Mouse (Mus musculus) kidney, postnatal 0 days (tissue): ENCODE measurements at regions not wholly inside any gene's neighbourhood (a gene's known extent, or its start where the extent isn't known, plus 50 kb on each side); places are given as distances from the start of the nearest gene placed in this dataset.

Experiments used
- ATAC-seq: fragments of 200-750 bp; cut with Nextera tagmentation; replicated peaks from 2 replicates; pipeline ENCODE4 v1.8.0; 2017; ENCODE audit warnings: low read depth, moderate number of reproducible peaks, moderate TSS enrichment, moderate library complexity; ENCODE audit not compliant: low FRiP score
- DNase-seq: peaks from one replicate; pipeline ENCODE4 v3.0.0-alpha.2; 2016; ENCODE audit warnings: low spot score
- H3K27ac ChIP-seq: fragments of 300-500 bp; sonication (generic); 2 replicates; pipeline ENCODE4 v1.5.1; 2014; ENCODE audit warnings: mild to moderate bottlenecking
- H3K27me3 ChIP-seq: fragments of 300-500 bp; sonication (generic); 2 replicates; pipeline ENCODE4 v1.6.1; 2014; ENCODE audit warnings: low read length, mixed read lengths; ENCODE audit not compliant: insufficient read depth
- H3K36me3 ChIP-seq: fragments of 300-500 bp; sonication (generic); 2 replicates; pipeline ENCODE4 v1.6.1; 2014; ENCODE audit warnings: low read length, mixed read lengths; ENCODE audit not compliant: insufficient read depth
- H3K4me1 ChIP-seq: fragments of 300-500 bp; sonication (generic); replicated peaks from 2 replicates; pipeline ENCODE4 v1.6.1; 2014; ENCODE audit warnings: antibody characterized with exemption, low read length, mixed read lengths; ENCODE audit not compliant: insufficient read depth
- H3K4me2 ChIP-seq: fragments of 300-500 bp; sonication (generic); 2 replicates; pipeline ENCODE4 v1.6.1; 2014; ENCODE audit warnings: mild to moderate bottlenecking, low read length, moderate library complexity, mixed read lengths
- H3K4me3 ChIP-seq: fragments of 300-500 bp; sonication (generic); replicated peaks from 2 replicates; pipeline ENCODE4 v1.5.1; 2014; ENCODE audit warnings: low read depth, low read length
- H3K9ac ChIP-seq: fragments of 300-500 bp; sonication (generic); 2 replicates; pipeline ENCODE4 v1.6.1; 2014; ENCODE audit warnings: low read depth, low read length
- H3K9me3 ChIP-seq: fragments of 300-500 bp; sonication (generic); replicated peaks from 2 replicates; pipeline ENCODE4 v1.6.1; 2016; ENCODE audit warnings: low read length, inconsistent platforms, mixed read lengths
- CTCF ChIP-seq: IDR thresholded peaks from 2 replicates; pipeline ENCODE4 v1.5.1; 2016; ENCODE audit warnings: antibody characterized with exemption, low read depth, mild to moderate bottlenecking, moderate library complexity
- WGBS: fragments of 180-500 bp; shearing (Covaris S2); extraction: QIAGEN DNeasy Blood & Tissue Kit; methylation state at CpG from one replicate; pipeline ENCODE4 v1.1.7; 2014; 5-methylcytosine and 5-hydroxymethylcytosine counted together

GRCm38 (mm10) chr5:39931890-39932289 lies 176.6 kb upstream of the Hs3st1 start:
- DNase-seq, result no peak
- no peak for TF ChIP-seq CTCF
- no peak for ATAC-seq
- Histone ChIP-seq H3K4me1 (no peaks in the 10 kb centered on the region), H3K9ac (no peak overlapping the region), H3K4me3 (no peak overlapping the region), H3K27me3 (no peaks in the 10 kb centered on the region), H3K9me3 (no peaks in the 10 kb centered on the region), H3K27ac (no peak overlapping the region), H3K36me3 (no peaks in the 10 kb centered on the region), H3K4me2 (no peak overlapping the region)
- WGBS, result 83% methylated on average over 2 of the region's 2 CpGs

GRCm38 (mm10) chr5:39909369-39909768 lies 154.1 kb upstream of the Hs3st1 start:
- Histone ChIP-seq H3K27me3 (no peaks in the 10 kb centered on the region), H3K4me1 (no peaks in the 10 kb centered on the region), H3K9me3 (no peaks in the 10 kb centered on the region), H3K36me3 (no peaks in the 10 kb centered on the region), H3K27ac (no peak overlapping the region), H3K9ac (no peak overlapping the region), H3K4me3 (no peak overlapping the region), H3K4me2 (no peak overlapping the region)
- no peak for TF ChIP-seq CTCF
- ATAC-seq, result no peak
- 66% methylated on average over 1 of the region's 1 CpGs for WGBS
- DNase-seq, result no peak

GRCm38 (mm10) chr5:39871723-39872085 lies 116.4 kb upstream of the Hs3st1 start:
- H3K9me3 ChIP-seq, result no peaks in the 10 kb centered on the region
- H3K9ac ChIP-seq, result no peak overlapping the region
- no peak for TF ChIP-seq CTCF
- no peaks in the 10 kb centered on the region for H3K27me3 ChIP-seq
- DNase-seq (no peak), ATAC-seq (no peak)
- no peaks in the 10 kb centered on the region for H3K4me1 ChIP-seq
- WGBS, result 85% methylated on average over 2 of the region's 2 CpGs
- H3K4me3 ChIP-seq, result no peak overlapping the region
- no peak overlapping the region for H3K4me2 ChIP-seq
- H3K36me3 ChIP-seq, result no peaks in the 10 kb centered on the region
- H3K27ac ChIP-seq, result no peak overlapping the region

- TF ChIP-seq CTCF, result no peak
These were observed 115.8 kb upstream of the Hs3st1 start for GRCm38 (mm10) chr5:39870835-39871722.

GRCm38 (mm10) chr5:39857192-39857591 lies 101.9 kb upstream of the Hs3st1 start:
- WGBS, result 83% methylated on average over 2 of the region's 2 CpGs
- DNase-seq (no peak), ATAC-seq (no peak)
- H3K9me3 ChIP-seq, result no peaks in the 10 kb centered on the region
- H3K4me1 ChIP-seq, result no peaks in the 10 kb centered on the region
- TF ChIP-seq CTCF, result no peak
- H3K4me2 ChIP-seq, result no peak overlapping the region
- no peak overlapping the region for H3K9ac ChIP-seq
- H3K4me3 ChIP-seq, result no peak overlapping the region
- no peak overlapping the region for H3K27ac ChIP-seq
- H3K27me3 ChIP-seq, result no peaks in the 10 kb centered on the region
- H3K36me3 ChIP-seq, result no peaks in the 10 kb centered on the region

More at GRCm38 (mm10) chr5:39870835-39871722, 115.8 kb upstream of the Hs3st1 start:
- H3K9me3 ChIP-seq, result no peaks in the 10 kb centered on the region
- WGBS, result 66% methylated on average over 10 of the region's 10 CpGs
- no peak overlapping the region for H3K4me3 ChIP-seq
- H3K36me3 ChIP-seq, result no peaks in the 10 kb centered on the region
- no peak overlapping the region for H3K4me2 ChIP-seq
- no peaks in the 10 kb centered on the region for H3K4me1 ChIP-seq
- DNase-seq (no peak), ATAC-seq (no peak)
- no peak overlapping the region for H3K27ac ChIP-seq
- no peak overlapping the region for H3K9ac ChIP-seq
- H3K27me3 ChIP-seq, result no peaks in the 10 kb centered on the region

- no peaks in the 10 kb centered on the region for H3K27me3 ChIP-seq
- no peak for TF ChIP-seq CTCF
- no peak for ATAC-seq
- no peaks in the 10 kb centered on the region for H3K4me1 ChIP-seq
- no peaks in the 10 kb centered on the region for H3K9me3 ChIP-seq
- no peak overlapping the region for H3K27ac ChIP-seq
- no peak for DNase-seq
- no peak overlapping the region for H3K4me3 ChIP-seq
- WGBS, result 67% methylated on average over 3 of the region's 3 CpGs
- no peaks in the 10 kb centered on the region for H3K36me3 ChIP-seq
- H3K4me2 ChIP-seq, result no peak overlapping the region
- H3K9ac ChIP-seq, result no peak overlapping the region
These were observed 101.4 kb upstream of the Hs3st1 start for GRCm38 (mm10) chr5:39856616-39857156.
